Mouse (Mus musculus) lung, embryonic 15.5 days (tissue): ENCODE measurements around the gene Ddx41. TPM values are rescaled to one million over a fixed set of nuclear protein-coding genes. Genes with fewer than 3 reads are reported as not detected.

Source experiments
- ATAC-seq: fragments of 200-750 bp; cut with Nextera tagmentation; 2 replicates; pipeline ENCODE4 v1.8.0; 2017; ENCODE audit warnings: moderate number of reproducible peaks, borderline replicate concordance; ENCODE audit not compliant: low FRiP score, low TSS enrichment; ENCODE audit errors: extremely low read depth
- H3K27ac ChIP-seq: fragments of 300-500 bp; sonication (generic); 2 replicates; pipeline ENCODE4 v1.5.1; 2015; ENCODE audit warnings: moderate library complexity, mild to moderate bottlenecking, inconsistent platforms
- H3K27me3 ChIP-seq: fragments of 300-500 bp; sonication (generic); 2 replicates; pipeline ENCODE4 v1.6.1; 2015; ENCODE audit warnings: inconsistent platforms
- H3K36me3 ChIP-seq: fragments of 300-500 bp; sonication (generic); 2 replicates; pipeline ENCODE4 v1.6.1; 2015; ENCODE audit warnings: inconsistent platforms
- H3K4me1 ChIP-seq: fragments of 300-500 bp; sonication (generic); 2 replicates; pipeline ENCODE4 v1.6.1; 2015; ENCODE audit warnings: inconsistent platforms
- H3K4me2 ChIP-seq: fragments of 300-500 bp; sonication (generic); 2 replicates; pipeline ENCODE4 v1.6.1; 2015; ENCODE audit warnings: inconsistent platforms, mild to moderate bottlenecking, moderate library complexity
- H3K4me3 ChIP-seq: fragments of 300-500 bp; sonication (generic); 2 replicates; pipeline ENCODE4 v1.5.1; 2015; ENCODE audit warnings: mild to moderate bottlenecking, inconsistent platforms
- H3K9ac ChIP-seq: fragments of 300-500 bp; sonication (generic); 2 replicates; pipeline ENCODE4 v1.6.1; 2015; ENCODE audit warnings: inconsistent platforms
- H3K9me3 ChIP-seq: fragments of 300-500 bp; sonication (generic); 2 replicates; pipeline ENCODE4 v1.6.1; 2016; ENCODE audit warnings: inconsistent platforms
- WGBS: fragments of 180-500 bp; shearing (Covaris S2); methylation state at CpG from one replicate; pipeline ENCODE4 v1.1.7; 2015; 5-methylcytosine and 5-hydroxymethylcytosine counted together
- polyA plus RNA-seq: library from polyadenylated mRNA; unstranded; fragments of >200 nt; fragmentation: Nextera tagmentation; extraction: Ambion mirVana; gene quantifications from 2 replicates; pipeline ENCODE4 v1.2.1, GENCODE M21; 2015

Ddx41 gene
- polyA plus RNA-seq, 1 experiment from 2014 or later: 65.7 TPM

- H3K4me1 ChIP-seq: peaks cover 30% of the 10 kb centered on the region
- no peaks in the 10 kb centered on the region for H3K9me3 ChIP-seq
- peak overlapping the region; percentile 73 for H3K4me3 ChIP-seq
- H3K9ac ChIP-seq: no peak overlapping the region
- H3K27me3 ChIP-seq: peaks cover 13% of the 10 kb centered on the region; the same call in 1 of the 2 replicates
- H3K27ac ChIP-seq: no peak overlapping the region
- peak overlapping the region; percentile 71 for H3K4me2 ChIP-seq
- no peak for ATAC-seq
- 35% methylated on average over 9 of the region's 9 CpGs for WGBS
- H3K36me3 ChIP-seq: peaks cover 11% of the 10 kb centered on the region
Measured at GRCm38 (mm10) chr13:55513828-55514227, 22.6 kb downstream of the Ddx41 start.

- peak within 1 kb of the TSS; percentile 71 for H3K4me2 ChIP-seq
- peak within 1 kb of the TSS; percentile 94 for H3K27ac ChIP-seq
- peak within 1 kb of the TSS; percentile 73 for H3K4me3 ChIP-seq
- peaks cover 30% of the 10 kb centered on the region for H3K4me1 ChIP-seq
- WGBS: under 1% methylated on average over 55 of the region's 55 CpGs
- H3K9me3 ChIP-seq: no peaks in the 10 kb centered on the region
- H3K36me3 ChIP-seq: peaks cover 17% of the 10 kb centered on the region
- peak; percentile 63 for ATAC-seq
- peaks cover 13% of the 10 kb centered on the region; the same call in 1 of the 2 replicates for H3K27me3 ChIP-seq
- peak within 1 kb of the TSS; percentile 78 for H3K9ac ChIP-seq
Measured at GRCm38 (mm10) chr13:55513111-55513748, 23.2 kb downstream of the Ddx41 start, which contains the start of gene Pdlim7. Pdlim7 (minus strand) TSS chr13:55513676.

GRCm38 (mm10) chr13:55512379-55513031 lies 24.0 kb downstream of the Ddx41 start:
- ATAC-seq: peak; percentile 61
- Histone ChIP-seq H3K9me3 (no peaks in the 10 kb centered on the region), H3K4me2 (peak overlapping the region; percentile 71), H3K4me3 (peak overlapping the region; percentile 73), H3K36me3 (peaks cover 24% of the 10 kb centered on the region), H3K9ac (peak overlapping the region; percentile 78), H3K27me3 (peaks cover 13% of the 10 kb centered on the region; the same call in 1 of the 2 replicates), H3K4me1 (peaks cover 30% of the 10 kb centered on the region), H3K27ac (peak overlapping the region; percentile 94)
- WGBS: under 1% methylated on average over 25 of the region's 25 CpGs

- H3K4me1 ChIP-seq: peaks cover 30% of the 10 kb centered on the region
- peak overlapping the region; percentile 18; the same call in 1 of the 2 replicates for H3K9ac ChIP-seq
- peaks cover 13% of the 10 kb centered on the region; the same call in 1 of the 2 replicates for H3K27me3 ChIP-seq
- ATAC-seq: peak; percentile 4; the same call in 1 of the 2 replicates
- no peaks in the 10 kb centered on the region for H3K9me3 ChIP-seq
- 22% methylated on average over 5 of the region's 5 CpGs for WGBS
- peak overlapping the region; percentile 73 for H3K4me3 ChIP-seq
- peak overlapping the region; percentile 71 for H3K4me2 ChIP-seq
- peaks cover 34% of the 10 kb centered on the region for H3K36me3 ChIP-seq
- H3K27ac ChIP-seq: peak overlapping the region; percentile 94
Measured at GRCm38 (mm10) chr13:55511492-55511861, 25.0 kb downstream of the Ddx41 start.

- peaks cover 40% of the 10 kb centered on the region for H3K36me3 ChIP-seq
- peaks cover 13% of the 10 kb centered on the region; the same call in 1 of the 2 replicates for H3K27me3 ChIP-seq
- H3K9me3 ChIP-seq: no peaks in the 10 kb centered on the region
- H3K4me2 ChIP-seq: peak overlapping the region; percentile 71
- peak overlapping the region; percentile 18; the same call in 1 of the 2 replicates for H3K9ac ChIP-seq
- peak overlapping the region; percentile 73 for H3K4me3 ChIP-seq
- ATAC-seq: peak; percentile 86
- peaks cover 30% of the 10 kb centered on the region for H3K4me1 ChIP-seq
- peak overlapping the region; percentile 94 for H3K27ac ChIP-seq
- 1% methylated on average over 6 of the region's 6 CpGs for WGBS
Measured at GRCm38 (mm10) chr13:55510668-55511491, 25.6 kb downstream of the Ddx41 start.

- Histone ChIP-seq H3K9me3 (no peaks in the 10 kb centered on the region), H3K4me2 (peak overlapping the region; percentile 71), H3K27me3 (peaks cover 12% of the 10 kb centered on the region; the same call in 1 of the 2 replicates), H3K4me1 (peaks cover 30% of the 10 kb centered on the region), H3K9ac (no peak overlapping the region), H3K4me3 (no peak overlapping the region; the same call in 1 of the 2 replicates), H3K27ac (peak overlapping the region; percentile 94), H3K36me3 (peaks cover 46% of the 10 kb centered on the region)
- WGBS: 28% methylated on average over 3 of the region's 3 CpGs
- peak; percentile 3; the same call in 1 of the 2 replicates for ATAC-seq
Measured at GRCm38 (mm10) chr13:55510332-55510667, 26.2 kb downstream of the Ddx41 start.

GRCm38 (mm10) chr13:55508531-55508930 lies 27.9 kb downstream of the Ddx41 start:
- H3K9ac ChIP-seq: no peak overlapping the region
- no peaks in the 10 kb centered on the region for H3K27me3 ChIP-seq
- H3K4me3 ChIP-seq: no peak overlapping the region
- H3K9me3 ChIP-seq: no peaks in the 10 kb centered on the region
- no peak overlapping the region for H3K27ac ChIP-seq
- H3K4me2 ChIP-seq: no peak overlapping the region
- peaks cover 26% of the 10 kb centered on the region for H3K4me1 ChIP-seq
- peaks cover 63% of the 10 kb centered on the region for H3K36me3 ChIP-seq
- WGBS: 88% methylated on average over 10 of the region's 10 CpGs
- ATAC-seq: no peak

- Histone ChIP-seq H3K4me3 (no peak overlapping the region), H3K27ac (no peak overlapping the region), H3K36me3 (peaks cover 70% of the 10 kb centered on the region), H3K4me1 (peaks cover 24% of the 10 kb centered on the region), H3K27me3 (no peaks in the 10 kb centered on the region), H3K9ac (no peak overlapping the region), H3K9me3 (no peaks in the 10 kb centered on the region), H3K4me2 (no peak overlapping the region)
- ATAC-seq: no peak
- 67% methylated on average over 11 of the region's 11 CpGs for WGBS
Measured at GRCm38 (mm10) chr13:55507877-55508276, 28.6 kb downstream of the Ddx41 start.

GRCm38 (mm10) chr13:55506697-55507096 lies 29.8 kb downstream of the Ddx41 start:
- H3K4me3 ChIP-seq: no peak overlapping the region
- no peaks in the 10 kb centered on the region for H3K9me3 ChIP-seq
- peaks cover 19% of the 10 kb centered on the region for H3K4me1 ChIP-seq
- 84% methylated on average over 10 of the region's 10 CpGs for WGBS
- H3K4me2 ChIP-seq: no peak overlapping the region
- H3K27me3 ChIP-seq: peaks cover 4% of the 10 kb centered on the region; the same call in 1 of the 2 replicates
- H3K9ac ChIP-seq: no peak overlapping the region
- peaks cover 80% of the 10 kb centered on the region for H3K36me3 ChIP-seq
- ATAC-seq: no peak
- no peak overlapping the region for H3K27ac ChIP-seq

GRCm38 (mm10) chr13:55505810-55506209 lies 30.6 kb downstream of the Ddx41 start:
- H3K36me3 ChIP-seq: peaks cover 84% of the 10 kb centered on the region
- H3K27me3 ChIP-seq: peaks cover 4% of the 10 kb centered on the region; the same call in 1 of the 2 replicates
- H3K4me1 ChIP-seq: peaks cover 10% of the 10 kb centered on the region
- no peak overlapping the region for H3K27ac ChIP-seq
- no peak overlapping the region for H3K4me2 ChIP-seq
- 93% methylated on average over 9 of the region's 9 CpGs for WGBS
- ATAC-seq: no peak
- no peak overlapping the region for H3K9ac ChIP-seq
- H3K4me3 ChIP-seq: no peak overlapping the region
- H3K9me3 ChIP-seq: no peaks in the 10 kb centered on the region

GRCm38 (mm10) chr13:55504390-55504789 lies 32.1 kb downstream of the Ddx41 start:
- Histone ChIP-seq H3K9me3 (no peaks in the 10 kb centered on the region), H3K27me3 (peaks cover 7% of the 10 kb centered on the region; the same call in 1 of the 2 replicates), H3K4me1 (peaks cover 10% of the 10 kb centered on the region; the same call in 1 of the 2 replicates), H3K9ac (no peak overlapping the region), H3K36me3 (peaks cover 85% of the 10 kb centered on the region), H3K4me2 (no peak overlapping the region), H3K27ac (no peak overlapping the region), H3K4me3 (no peak overlapping the region)
- 83% methylated on average over 5 of the region's 5 CpGs for WGBS
- ATAC-seq: no peak
